Mouse (Mus musculus) embryonic stem cell, embryonic (primary cell): ENCODE results near the gene Gm20388.

Source experiments
- CTCF ChIA-PET, 4 experiments: fragments of 300-600 bp in 2 of 4; fragments of 350-600 bp in 2 of 4; sonication (Branson Sonifier 250); formaldehyde crosslinking; loops; one replicate each; lab custom pipeline; 2022; ENCODE audit warnings: inconsistent platforms in 2 of 4; lab: Charles Lee
- POLR2A ChIA-PET, 4 experiments: fragments of 300-600 bp in 2 of 4; fragments of 350-600 bp in 2 of 4; sonication (Branson Sonifier 250); formaldehyde crosslinking; loops; one replicate each; lab custom pipeline; 2022; ENCODE audit warnings: antibody characterized with exemption in 4 of 4, inconsistent platforms in 1 of 4; lab: Charles Lee

The Gm20388 gene

DNA sequence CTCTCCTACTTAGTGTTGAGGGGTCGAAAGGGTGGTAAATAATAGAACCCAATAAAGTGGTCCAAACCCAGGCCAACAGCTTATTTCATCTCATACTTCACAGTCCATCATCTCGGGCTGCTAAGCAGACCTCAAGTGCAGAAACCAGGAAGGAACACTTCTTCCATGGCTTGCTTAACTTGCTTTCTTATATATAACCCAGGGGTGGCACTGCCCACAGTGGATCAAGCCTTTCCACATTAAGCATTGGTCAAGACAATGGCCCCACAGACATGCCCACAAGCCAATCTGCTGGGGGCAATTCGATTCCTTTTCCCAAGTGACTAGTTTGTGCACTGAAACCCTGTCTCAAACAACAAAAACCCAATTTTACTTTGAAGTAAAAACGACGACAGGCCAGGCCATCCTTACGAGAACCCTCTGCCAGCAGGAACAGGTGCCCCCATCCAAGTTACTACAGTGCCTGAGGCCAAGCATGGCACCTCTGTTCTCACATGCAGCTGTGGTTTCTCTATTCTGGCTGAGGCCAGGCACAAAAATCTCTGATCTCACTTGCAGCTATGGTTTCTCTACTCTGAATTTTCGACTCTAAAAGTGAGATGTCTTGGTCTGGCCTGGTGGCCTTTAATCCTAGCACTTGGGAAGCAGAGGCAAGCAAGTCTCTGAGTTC is 3007.9 kb downstream of the Gm20388 start:
- CTCF ChIA-PET = interaction anchor here in 2 of 4 experiments (1.1 to 1.7 kb wide), 2 partner anchors 12 kb away, joined by 5 read pairs; no protein-coding TSS in a partner anchor
- POLR2A ChIA-PET = interaction anchor here in 1 of 4 experiments (1.0 to 1.8 kb wide), 7 partner anchors 8 to 31 kb away, joined by 3 to 6 read pairs (median 3); no protein-coding TSS in a partner anchor

DNA sequence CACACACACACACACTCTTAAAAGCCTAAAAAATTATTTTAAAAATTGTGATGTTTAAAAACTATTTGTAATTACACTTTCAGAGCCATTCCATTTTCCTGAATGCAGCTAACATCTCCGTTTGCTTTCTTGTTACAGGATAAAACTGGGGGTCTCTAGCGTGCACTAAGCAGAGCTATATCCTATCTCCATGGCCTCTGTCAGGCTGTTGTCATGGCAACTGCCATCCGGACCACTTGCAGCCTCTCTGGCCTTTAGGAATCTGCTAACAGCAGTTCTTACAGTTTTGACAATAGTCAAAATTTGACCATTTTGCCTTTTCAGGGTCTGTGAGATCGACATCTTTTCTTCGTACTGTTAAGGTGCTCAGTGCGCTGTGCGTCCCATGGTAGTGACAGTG is 3010.2 kb downstream of the Gm20388 start:
- POLR2A ChIA-PET = interaction anchor here in 2 of 4 experiments (1.1 to 1.5 kb wide), 5 partner anchors 9 to 122 kb away, joined by 3 to 5 read pairs (median 3); no protein-coding TSS in a partner anchor

DNA sequence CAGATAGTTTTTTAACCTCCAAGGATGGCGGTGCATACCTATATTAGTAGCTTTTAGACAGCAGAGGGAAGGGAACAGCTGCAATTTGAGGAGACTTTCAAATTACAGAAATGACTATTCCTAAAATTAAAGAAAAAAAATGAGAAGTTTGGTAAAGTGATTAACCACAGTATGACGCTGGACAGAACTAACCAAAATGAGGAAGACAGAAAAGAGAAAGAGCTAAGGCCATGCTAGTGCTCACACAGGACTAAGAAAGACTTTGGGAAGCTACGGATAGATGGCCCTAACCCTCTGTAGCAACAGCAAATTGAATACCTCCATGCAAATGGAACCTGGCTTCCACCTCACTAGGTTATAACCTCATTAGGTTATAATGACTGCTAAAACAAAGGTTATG is 3012.3 kb downstream of the Gm20388 start:
- CTCF ChIA-PET = interaction anchor here in 2 of 4 experiments (0.6 to 1.1 kb wide), 3 partner anchors 17 to 505 kb away, joined by 3 to 5 read pairs (median 4); no protein-coding TSS in a partner anchor
- POLR2A ChIA-PET = interaction anchor here in 3 of 4 experiments (0.6 to 2.1 kb wide), 16 partner anchors 8 to 269 kb away, joined by 3 to 5 read pairs (median 3); no protein-coding TSS in a partner anchor

More for the DNA sequence above, 3010.2 kb downstream of the Gm20388 start:
- CTCF ChIA-PET = interaction anchor here in 2 of 4 experiments (0.7 to 2.1 kb wide), 2 partner anchors 14 to 1138 kb away, joined by 4 to 6 read pairs; no protein-coding TSS in a partner anchor

DNA sequence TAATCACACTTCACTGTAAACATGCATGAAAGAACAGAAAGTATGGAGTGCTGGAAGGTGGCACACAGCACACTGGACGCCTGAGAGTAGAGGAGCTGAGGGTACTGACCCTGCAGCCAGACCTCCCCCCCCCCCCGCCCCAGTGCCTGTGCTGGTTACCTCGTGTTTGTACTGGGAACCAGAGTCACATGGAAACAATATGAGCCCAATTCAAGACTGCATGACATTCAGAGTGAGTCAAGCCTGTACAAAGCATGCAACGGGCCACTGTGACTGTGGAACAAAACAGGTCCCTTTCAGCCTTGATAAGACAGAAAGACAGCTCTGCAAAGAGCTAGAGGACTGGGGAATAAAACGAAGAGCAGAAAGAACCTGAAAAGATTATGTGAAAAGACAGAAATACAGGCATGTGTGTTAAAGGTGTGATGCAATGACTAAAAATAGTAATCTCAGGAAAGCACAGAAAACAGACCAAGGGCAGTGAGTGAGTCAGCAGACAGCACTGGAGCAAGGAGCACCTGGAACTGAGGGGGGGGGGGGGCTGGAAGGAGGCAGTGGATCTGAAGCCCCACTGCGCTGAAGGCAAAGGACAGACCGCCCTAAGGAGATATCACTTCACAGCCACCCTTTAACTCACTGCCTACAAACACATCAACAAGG is 3012.9 kb downstream of the Gm20388 start:
- CTCF ChIA-PET = interaction anchor here in 2 of 4 experiments (0.6 to 1.1 kb wide), 3 partner anchors 17 to 506 kb away, joined by 3 to 5 read pairs (median 4); no protein-coding TSS in a partner anchor
- POLR2A ChIA-PET = interaction anchor here in 3 of 4 experiments (0.6 to 2.1 kb wide), 16 partner anchors 7 to 268 kb away, joined by 3 to 5 read pairs (median 3); no protein-coding TSS in a partner anchor

DNA sequence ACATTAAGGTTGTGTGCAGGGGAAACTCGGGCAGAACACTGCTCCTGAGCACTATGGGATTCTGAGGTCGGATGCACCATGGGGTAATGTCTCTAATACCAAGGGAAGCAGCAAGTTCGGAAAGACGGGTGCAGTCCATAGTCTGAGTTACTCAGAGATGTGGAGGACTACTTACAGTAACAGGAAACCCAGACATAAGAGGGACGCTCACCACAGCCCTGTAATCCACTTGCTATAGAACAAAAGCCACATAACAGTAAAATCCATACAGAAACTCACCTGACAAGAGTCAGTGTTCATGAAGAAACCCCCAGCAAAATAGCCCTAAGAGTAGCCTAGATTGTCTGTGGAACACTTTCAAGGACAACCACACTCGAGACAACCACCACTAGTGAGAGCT is 3013.4 kb downstream of the Gm20388 start:
- ChIA-PET CTCF (interaction anchor here in 1 of 4 experiments (1.0 kb wide), 1 partner anchor 18 kb away, joined by 3 read pairs; no protein-coding TSS in a partner anchor), POLR2A (interaction anchor here in 1 of 4 experiments (1.0 to 1.9 kb wide), 4 partner anchors 10 to 90 kb away, joined by 3 to 5 read pairs (median 4); no protein-coding TSS in a partner anchor)

DNA sequence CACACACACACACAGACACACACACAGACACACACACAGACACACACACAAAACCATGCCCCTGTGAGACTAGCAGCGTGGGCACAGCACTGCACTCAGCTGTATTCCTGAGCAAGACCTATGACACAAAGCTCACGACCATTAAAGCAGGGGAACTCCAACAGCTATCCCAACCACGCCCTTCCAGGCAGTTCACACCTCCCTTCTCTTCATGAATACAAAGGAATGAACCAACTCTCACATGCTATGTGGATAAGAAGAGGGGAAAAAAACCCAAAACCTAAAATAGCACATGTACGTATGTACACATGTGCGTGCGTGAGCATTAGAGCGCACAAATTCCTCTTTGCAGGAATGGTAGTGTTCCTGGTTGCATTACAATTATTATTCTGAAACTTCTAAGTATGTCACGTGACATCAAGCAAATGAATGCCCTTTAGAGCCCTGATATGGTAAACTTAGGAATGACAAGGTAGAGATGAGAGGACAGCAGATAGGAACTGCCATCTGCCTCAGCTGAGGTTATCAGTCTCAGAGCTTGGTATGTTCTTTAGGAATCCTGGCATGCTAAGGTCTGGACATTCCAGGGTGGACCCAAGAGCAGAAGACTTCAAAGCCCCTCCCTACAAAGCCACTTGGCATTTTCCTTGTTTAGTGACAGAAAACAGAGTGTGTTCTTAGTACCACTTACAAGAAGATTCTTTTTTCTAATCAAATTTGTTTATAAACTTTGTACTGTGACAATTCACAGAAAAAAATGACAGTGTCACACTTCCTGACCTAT is 3015.5 kb downstream of the Gm20388 start:
- POLR2A ChIA-PET = interaction anchor here in 3 of 4 experiments (0.6 to 2.7 kb wide), 31 partner anchors 9 to 182 kb away, joined by 3 to 9 read pairs (median 3); partner anchors contain the start of gene Ankrd11 (in 1 of the 3)
- CTCF ChIA-PET = interaction anchor here (0.6 to 2.4 kb wide), 15 partner anchors 9 to 182 kb away, joined by 3 to 24 read pairs (median 3); no protein-coding TSS in a partner anchor

DNA sequence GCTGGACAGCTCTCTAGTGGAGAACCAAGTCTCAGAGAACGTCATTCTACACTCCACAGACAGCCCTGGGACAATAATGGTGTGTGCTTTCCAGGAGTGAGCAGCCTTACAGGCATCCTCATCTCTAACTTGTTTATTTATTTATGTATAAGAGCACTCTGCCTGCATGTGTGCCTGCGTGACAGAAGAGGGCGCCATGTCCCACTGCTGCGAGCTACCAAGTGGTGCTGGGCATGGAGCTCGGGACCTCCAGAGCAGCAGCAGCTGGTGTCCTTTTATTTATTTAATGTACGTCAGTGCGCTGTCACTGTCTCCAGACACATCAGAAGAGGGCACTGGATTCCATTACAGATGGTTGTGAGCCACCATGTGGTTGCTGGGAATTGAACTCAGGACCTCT is 3016.1 kb downstream of the Gm20388 start:
- ChIA-PET CTCF (interaction anchor here (0.5 to 2.4 kb wide), 14 partner anchors 9 to 530 kb away, joined by 3 to 12 read pairs (median 4); no protein-coding TSS in a partner anchor), POLR2A (interaction anchor here (0.6 to 2.7 kb wide), 16 partner anchors 8 to 178 kb away, joined by 3 to 9 read pairs (median 4); no protein-coding TSS in a partner anchor)

DNA sequence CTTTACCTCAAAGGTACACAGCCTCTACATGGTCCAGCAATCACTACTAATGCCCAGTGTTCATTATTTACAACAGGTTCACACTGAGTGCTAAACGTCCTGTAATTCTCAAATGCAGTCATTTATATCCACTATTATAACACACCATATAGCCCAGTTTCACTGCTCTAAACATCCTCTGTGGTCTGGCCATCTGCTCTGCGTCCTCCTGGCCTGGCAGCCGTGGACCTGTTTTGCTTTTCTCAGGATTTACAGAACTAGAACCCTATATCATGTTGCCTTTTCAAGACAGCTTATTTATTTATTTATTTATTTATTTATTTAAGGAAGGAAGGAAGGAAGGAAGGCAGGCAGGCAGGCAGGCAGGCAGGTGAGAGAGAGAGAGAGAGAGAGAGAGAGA is 3017.2 kb downstream of the Gm20388 start:
- CTCF ChIA-PET = interaction anchor here in 2 of 4 experiments (0.5 to 0.6 kb wide), 2 partner anchors 15 to 102 kb away, joined by 3 read pairs; no protein-coding TSS in a partner anchor
- POLR2A ChIA-PET = interaction anchor here in 1 of 4 experiments (0.6 to 2.7 kb wide), 6 partner anchors 7 to 459 kb away, joined by 3 to 8 read pairs (median 3); no protein-coding TSS in a partner anchor

DNA sequence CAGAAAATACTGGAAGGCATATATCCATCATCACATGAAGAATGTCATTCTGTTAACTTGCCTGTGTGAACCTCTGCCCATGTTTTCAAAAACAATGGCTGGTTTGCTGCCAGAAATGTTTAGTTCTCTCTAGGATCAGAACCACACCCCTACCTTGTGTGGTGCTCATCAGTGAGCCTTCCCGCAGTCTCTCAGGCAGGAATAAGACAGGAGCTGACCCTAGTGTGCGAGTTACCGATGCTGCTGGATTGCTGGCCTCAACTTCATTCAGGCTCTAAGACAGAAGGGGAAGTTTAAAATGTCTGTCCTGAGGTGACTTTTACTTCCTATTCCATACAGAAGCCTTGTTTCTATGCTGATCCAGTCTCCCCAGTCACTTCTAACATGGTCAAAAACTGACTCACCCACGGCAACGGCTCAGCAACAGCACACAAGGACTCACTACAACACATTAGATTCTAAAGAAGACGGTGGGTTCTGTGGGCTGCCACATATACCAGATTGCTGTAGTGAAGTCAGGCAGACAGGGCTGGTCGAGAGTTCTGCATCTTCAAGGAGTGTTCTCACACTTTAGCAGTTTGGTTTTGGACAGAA is 3018.1 kb downstream of the Gm20388 start:
- POLR2A ChIA-PET = interaction anchor here in 1 of 4 experiments (0.7 kb wide), 2 partner anchors 9 to 22 kb away, joined by 3 read pairs; no protein-coding TSS in a partner anchor

DNA sequence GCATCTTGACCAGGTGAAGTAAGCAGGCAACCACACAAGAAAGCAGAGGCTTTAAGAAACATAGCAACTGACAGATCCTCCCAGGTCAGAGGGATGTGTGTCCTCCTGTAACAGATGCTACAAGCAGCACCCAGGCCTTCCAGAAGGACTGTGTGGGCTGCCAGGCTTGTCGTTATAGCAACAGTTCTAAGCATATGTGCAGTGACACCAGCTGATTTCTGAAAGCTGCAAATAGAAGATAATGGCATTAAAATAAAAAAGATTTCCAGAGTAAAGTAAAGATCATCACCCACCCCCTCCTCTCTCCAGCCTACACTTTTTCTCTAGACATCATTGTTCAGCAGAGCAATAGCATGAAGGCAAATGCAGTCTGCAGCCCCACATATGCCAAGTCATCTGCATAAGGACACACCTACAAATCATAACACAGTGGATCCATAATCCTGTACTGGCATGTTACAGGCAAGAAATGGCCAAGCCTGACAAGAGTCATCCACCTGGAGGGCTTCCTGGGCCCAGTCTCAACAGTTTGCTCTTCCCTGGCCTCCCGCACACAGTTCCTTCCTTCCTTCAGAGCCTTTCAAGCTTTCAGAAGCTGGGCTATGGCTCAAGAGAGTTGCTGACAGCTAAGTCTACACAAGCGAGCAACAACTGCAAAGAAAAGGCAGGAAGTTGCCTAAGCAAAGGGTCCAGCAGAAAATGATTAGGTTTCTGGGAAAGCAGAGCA is 3021.4 kb downstream of the Gm20388 start:
- ChIA-PET POLR2A (interaction anchor here in 2 of 4 experiments (0.7 to 1.3 kb wide), 4 partner anchors 27 to 304 kb away, joined by 3 read pairs; partner anchors contain the start of gene Spata2l (in 1 of the 2)), CTCF (no interaction called here)

More for the DNA sequence above, 3018.1 kb downstream of the Gm20388 start:
- CTCF ChIA-PET = interaction anchor here in 1 of 4 experiments (0.5 to 0.6 kb wide), 2 partner anchors 14 to 232 kb away, joined by 3 read pairs; no protein-coding TSS in a partner anchor

DNA sequence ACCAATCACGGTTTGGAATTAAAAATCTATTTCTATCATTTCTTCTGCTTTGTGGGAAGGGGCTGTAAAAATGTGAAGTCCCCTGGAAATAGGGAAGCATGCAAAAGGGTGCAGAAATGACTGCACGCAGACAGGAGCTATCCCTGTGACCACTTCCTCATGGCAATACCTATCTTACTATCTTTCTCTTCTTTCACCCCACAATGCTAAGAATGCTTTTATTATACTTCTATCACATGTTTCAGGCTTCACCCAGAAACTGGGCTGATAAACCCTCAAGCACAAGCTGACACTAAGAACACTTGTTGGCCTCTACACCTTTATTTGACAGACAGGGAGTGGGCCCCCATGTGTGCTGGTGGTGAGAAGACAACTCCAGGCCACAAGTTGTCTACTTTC is 3021.9 kb downstream of the Gm20388 start:
- ChIA-PET POLR2A (interaction anchor here in 2 of 4 experiments (0.7 to 1.3 kb wide), 4 partner anchors 23 to 304 kb away, joined by 3 read pairs; partner anchors contain the start of gene Spata2l (in 1 of the 2)), CTCF (no interaction called here)

DNA sequence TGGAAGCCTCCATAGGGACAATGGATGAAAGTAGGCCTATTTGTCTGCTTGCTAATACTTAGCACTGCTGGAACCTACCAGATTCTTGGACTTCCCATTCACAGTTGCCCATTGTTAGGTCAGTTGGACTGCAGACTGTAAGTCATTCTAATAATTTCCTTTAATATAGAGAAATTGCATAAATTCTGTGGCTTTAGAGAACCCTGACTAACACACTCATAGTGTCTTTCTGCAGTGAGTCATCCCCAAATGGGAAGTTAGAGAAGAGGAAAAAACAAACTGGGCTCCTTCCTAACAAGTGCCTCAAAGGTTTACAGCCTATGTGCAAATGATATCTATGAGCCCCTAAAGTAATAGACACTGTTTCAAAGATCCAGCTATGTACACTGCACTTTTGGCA is 3023.3 kb downstream of the Gm20388 start:
- POLR2A ChIA-PET = interaction anchor here in 2 of 4 experiments (0.8 to 2.4 kb wide), 6 partner anchors 8 to 109 kb away, joined by 3 to 9 read pairs (median 4); no protein-coding TSS in a partner anchor
- CTCF ChIA-PET = interaction anchor here in 1 of 4 experiments (0.6 kb wide), 2 partner anchors 21 to 83 kb away, joined by 3 to 4 read pairs; no protein-coding TSS in a partner anchor

DNA sequence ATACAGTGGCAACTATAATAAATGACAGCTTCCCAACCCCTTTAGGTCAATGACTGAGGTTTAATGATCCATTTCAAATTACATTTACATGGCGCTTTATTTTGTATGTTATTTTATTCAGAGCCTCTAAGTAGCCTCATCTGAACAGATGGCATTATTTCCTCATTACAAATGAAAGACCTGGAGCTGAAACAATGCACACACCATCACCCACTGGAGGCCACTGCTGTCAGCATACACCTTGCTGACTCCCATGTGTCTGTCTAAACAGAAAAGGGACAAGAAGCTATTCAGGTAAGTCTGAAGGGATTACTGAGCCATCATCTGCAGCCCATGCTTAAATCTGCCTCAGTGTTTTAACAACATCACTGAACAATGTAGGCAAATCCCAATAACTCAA is 3024.5 kb downstream of the Gm20388 start:
- POLR2A ChIA-PET = interaction anchor here in 1 of 4 experiments (0.8 to 2.4 kb wide), 8 partner anchors 8 to 108 kb away, joined by 3 to 9 read pairs (median 3); no protein-coding TSS in a partner anchor
- CTCF ChIA-PET = no interaction called here

DNA sequence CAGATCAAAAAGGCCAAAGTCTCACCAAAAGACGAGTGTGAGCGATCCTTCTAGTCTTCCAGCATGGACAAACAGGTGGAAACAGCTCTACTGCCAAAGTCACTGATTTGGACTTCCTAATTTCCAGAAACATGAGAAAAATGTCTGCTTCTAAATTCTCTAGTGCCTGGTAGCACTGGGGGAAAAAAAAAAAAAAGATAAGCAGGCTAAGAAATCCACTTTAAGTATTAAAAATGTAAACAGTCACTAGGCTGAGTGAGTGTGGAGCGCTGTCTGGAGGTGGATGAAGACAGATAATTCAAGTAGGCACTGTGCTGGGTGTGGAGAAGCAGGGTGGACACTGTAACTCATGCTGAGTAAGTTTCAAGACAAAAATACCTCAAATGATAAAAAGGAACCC is 3025.3 kb downstream of the Gm20388 start:
- ChIA-PET POLR2A (interaction anchor here in 1 of 4 experiments (1.1 to 2.4 kb wide), 2 partner anchors 9 to 45 kb away, joined by 3 to 8 read pairs; no protein-coding TSS in a partner anchor), CTCF (interaction anchor here in 2 of 4 experiments (0.5 to 0.7 kb wide), 2 partner anchors 85 to 219 kb away, joined by 4 read pairs; no protein-coding TSS in a partner anchor)

DNA sequence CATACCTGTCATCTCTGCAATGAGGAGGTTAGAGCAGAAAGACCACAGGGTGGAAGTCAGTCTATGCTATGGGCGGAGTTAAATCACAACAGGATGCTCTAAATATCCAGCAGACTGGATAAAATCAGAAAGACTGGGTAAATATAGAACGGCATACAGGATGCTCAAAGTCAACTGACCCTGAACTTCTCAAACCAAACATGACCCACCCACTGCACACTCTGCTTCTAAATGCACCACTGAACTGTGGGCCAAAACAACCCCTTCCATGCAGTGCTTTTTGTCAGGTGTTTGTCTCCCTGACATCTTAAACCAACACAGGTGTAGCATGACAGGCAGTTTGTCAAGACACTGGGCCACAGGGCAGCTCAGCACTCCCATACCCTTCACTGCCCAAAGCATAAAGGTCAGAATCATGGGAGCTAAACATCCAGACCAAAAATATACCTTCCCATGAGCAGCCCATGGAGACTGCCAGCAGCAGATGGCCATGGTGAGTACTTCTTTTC is 3027.0 kb downstream of the Gm20388 start:
- CTCF ChIA-PET = interaction anchor here in 2 of 4 experiments (0.6 to 0.9 kb wide), 2 partner anchors 11 kb away, joined by 3 read pairs; no protein-coding TSS in a partner anchor
- POLR2A ChIA-PET = interaction anchor here in 2 of 4 experiments (0.8 to 2.1 kb wide), 7 partner anchors 12 to 127 kb away, joined by 3 to 5 read pairs (median 3); no protein-coding TSS in a partner anchor
